Mouse (Mus musculus): ENCODE data around the gene H2afj. TPM values are rescaled to one million over a fixed set of nuclear protein-coding genes. Genes with fewer than 3 reads are reported as not detected.

H2afj gene
- total RNA-seq, 2 experiments from 2014 or later, result 16.3 to 17.6 TPM

GRCm38 (mm10) chr6:136847790-136848189 is 39.7 kb downstream of the H2afj start:
- peak; percentile 70 for DNase-seq

GRCm38 (mm10) chr6:136848399-136848798 is 40.4 kb downstream of the H2afj start:
- no peak for DNase-seq

- no peak for DNase-seq
Observed at GRCm38 (mm10) chr6:136848971-136849370, 40.9 kb downstream of the H2afj start.

GRCm38 (mm10) chr6:136850267-136850666 is 42.2 kb downstream of the H2afj start:
- no peak for DNase-seq

GRCm38 (mm10) chr6:136852348-136852747 is 44.3 kb downstream of the H2afj start:
- DNase-seq, result no peak

GRCm38 (mm10) chr6:136852762-136853161 is 44.7 kb downstream of the H2afj start:
- DNase-seq, result no peak

- DNase-seq, result no peak
Observed at GRCm38 (mm10) chr6:136854361-136854781, 46.3 kb downstream of the H2afj start.

GRCm38 (mm10) chr6:136855183-136855582 is 47.1 kb downstream of the H2afj start:
- no peak for DNase-seq

- no peak for DNase-seq
Observed at GRCm38 (mm10) chr6:136856071-136856636, 48.1 kb downstream of the H2afj start.

- DNase-seq, result no peak
Observed at GRCm38 (mm10) chr6:136857186-136857872, 49.3 kb downstream of the H2afj start, which contains the start of gene Art4. Gene Art4 (minus strand): TSS chr6:136857733.

- no peak for DNase-seq
Observed at GRCm38 (mm10) chr6:136857873-136858260, 49.8 kb downstream of the H2afj start.

GRCm38 (mm10) chr6:136858420-136858819 is 50.4 kb downstream of the H2afj start:
- DNase-seq, result no peak

Small RNA genes within 50 kb of the gene (microRNA-seq; reads per million reads assigned to microRNA genes)
- 0 reads per million in 2 experiments for gene Gm44364

Other genes starting within 250 kb of the H2afj start
- gene Plbd1, start 146.3 kb upstream of the H2afj start, total RNA-seq (2021), result 10 to 100 TPM; 15.4 to 16.4 TPM
- not detected for gene Gucy2c, start 26.5 kb upstream of the H2afj start, total RNA-seq (2021)
- 10 to 100 TPM; 19.9 to 21.8 TPM for gene Hist4h4, start 3.8 kb upstream of the H2afj start, total RNA-seq (2021)
- under 1 TPM; 0.38 to 0.65 TPM for gene BC049715, start 19.4 kb downstream of the H2afj start, total RNA-seq (2021)
- gene Wbp11, start 20.0 kb downstream of the H2afj start, total RNA-seq (2021), result 10 to 100 TPM; 64.9 to 69.1 TPM
- gene Smco3, start 27.2 kb downstream of the H2afj start, total RNA-seq (2021), result 1 to 10 TPM in 1 of 2 experiments, under 1 TPM in 1; 0.77 to 1.7 TPM
- gene Art4, start 49.5 kb downstream of the H2afj start, total RNA-seq (2021), result under 1 TPM; 0.72 to 0.75 TPM
- 100 to 1,000 TPM; 112 to 171 TPM for gene Mgp, start 67.6 kb downstream of the H2afj start, total RNA-seq (2021)
- under 1 TPM; 0.21 to 0.29 TPM for gene Erp27, start 113.9 kb downstream of the H2afj start, total RNA-seq (2021)
- not detected for gene Pde6h, start 115.6 kb downstream of the H2afj start, total RNA-seq (2021)
- 10 to 100 TPM; 17.9 to 23.9 TPM for gene Arhgdib, start 133.7 kb downstream of the H2afj start, total RNA-seq (2021)